Mouse (Mus musculus) midbrain, embryonic 13.5 days (tissue): ENCODE measurements around the gene Wdr82. TPM values are rescaled to one million over a fixed set of nuclear protein-coding genes. Genes with fewer than 3 reads are reported as not detected.
A peak's percentile ranks its signal among the peaks of the same experiment; 100 is the strongest.

Experiments used
- ATAC-seq: fragments of 200-750 bp; cut with Nextera tagmentation; 2 replicates; pipeline ENCODE4 v1.8.0; 2017; ENCODE audit warnings: mild to moderate bottlenecking, moderate TSS enrichment, moderate library complexity
- H3K27ac ChIP-seq: fragments of 300-500 bp; sonication (generic); 2 replicates; pipeline ENCODE4 v1.5.1; 2015; ENCODE audit warnings: inconsistent platforms, mild to moderate bottlenecking, moderate library complexity
- H3K27me3 ChIP-seq: fragments of 300-500 bp; sonication (generic); 2 replicates; pipeline ENCODE4 v1.6.1; 2015; ENCODE audit warnings: mild to moderate bottlenecking, inconsistent platforms
- H3K36me3 ChIP-seq: fragments of 300-500 bp; sonication (generic); 2 replicates; pipeline ENCODE4 v1.6.1; 2015; ENCODE audit warnings: mild to moderate bottlenecking, inconsistent platforms
- H3K4me1 ChIP-seq: fragments of 300-500 bp; sonication (generic); replicated peaks from 2 replicates; pipeline ENCODE4 v1.6.1; 2015; ENCODE audit warnings: inconsistent platforms
- H3K4me2 ChIP-seq: fragments of 300-500 bp; sonication (generic); replicated peaks from 2 replicates; pipeline ENCODE4 v1.6.1; 2015; ENCODE audit warnings: moderate library complexity, mild to moderate bottlenecking, inconsistent platforms
- H3K4me3 ChIP-seq: fragments of 300-500 bp; sonication (generic); replicated peaks from 2 replicates; pipeline ENCODE4 v1.5.1; 2015; ENCODE audit warnings: mild to moderate bottlenecking, inconsistent platforms
- H3K9ac ChIP-seq: fragments of 300-500 bp; sonication (generic); replicated peaks from 2 replicates; pipeline ENCODE4 v1.6.1; 2015; ENCODE audit warnings: mild to moderate bottlenecking, inconsistent platforms
- H3K9me3 ChIP-seq: fragments of 300-500 bp; sonication (generic); 2 replicates; pipeline ENCODE4 v1.6.1; 2016; ENCODE audit warnings: mild to moderate bottlenecking, inconsistent platforms
- WGBS: fragments of 180-500 bp; shearing (Covaris S2); methylation state at CpG from one replicate; pipeline ENCODE4 v1.1.7; 2015; 5-methylcytosine and 5-hydroxymethylcytosine counted together
- polyA plus RNA-seq: library from polyadenylated mRNA; unstranded; fragments of >200 nt; fragmentation: Nextera tagmentation; extraction: Ambion mirVana; gene quantifications from 2 replicates; pipeline ENCODE4 v1.2.1, GENCODE M21; 2015

Wdr82 gene
- polyA plus RNA-seq, result 36.0 and 42.5 TPM in 2 replicates

DNA sequence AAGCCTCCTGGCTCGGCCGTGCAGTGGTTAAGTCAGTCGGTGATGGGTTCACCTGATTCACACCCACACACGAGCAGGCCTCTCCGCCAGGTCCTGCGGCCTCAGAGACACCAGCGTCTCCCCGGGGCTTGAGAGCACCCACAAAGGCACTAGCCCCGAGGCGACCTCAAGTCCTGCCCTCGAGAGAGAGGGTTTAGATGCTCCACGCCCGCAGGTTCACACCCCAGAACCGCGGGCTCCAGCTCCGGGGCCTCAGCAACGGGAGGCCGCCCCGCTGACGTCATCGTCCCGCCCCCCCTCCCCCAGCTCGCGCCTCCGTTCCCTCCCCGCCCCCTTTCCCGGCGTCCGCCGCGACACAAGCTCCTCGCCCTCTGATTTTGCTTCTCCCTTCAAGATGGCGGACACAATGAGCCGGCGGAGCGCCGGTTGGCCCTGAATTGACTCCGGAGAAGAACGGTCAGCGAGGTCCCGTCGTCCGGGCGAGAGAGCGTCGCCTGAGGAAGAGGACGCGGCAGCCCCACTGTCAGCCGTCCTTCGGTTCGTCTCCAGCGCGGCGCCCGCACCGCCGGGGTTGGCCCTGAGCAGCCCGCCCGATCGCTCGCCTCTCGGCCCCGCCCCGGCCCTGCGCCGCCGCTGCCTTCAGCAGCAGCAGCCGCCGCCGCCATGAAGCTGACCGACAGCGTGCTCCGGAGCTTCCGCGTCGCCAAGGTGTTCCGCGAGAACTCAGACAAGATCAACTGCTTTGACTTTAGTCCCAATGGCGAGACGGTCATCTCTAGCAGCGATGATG, at the start of gene Wdr82:
Gene Wdr82 (plus strand): TSS at position 373 of the 790 bp plus-strand sequence.
- ATAC-seq, result peak; percentile 92
- Histone ChIP-seq H3K27ac (peak within 1 kb of the TSS; percentile 98), H3K9me3 (no peaks in the 10 kb centered on the region), H3K9ac (peak within 1 kb of the TSS; percentile 95), H3K4me2 (peak within 1 kb of the TSS; percentile 92), H3K27me3 (0 out of 2 replicates have a peak, but pooled peaks cover 3% of the 10 kb centered on the region), H3K4me3 (peak within 1 kb of the TSS; percentile 98), H3K36me3 (no peaks in the 10 kb centered on the region), H3K4me1 (peaks cover 44% of the 10 kb centered on the region)
- under 1% methylated on average over 76 of the region's 81 CpGs for WGBS

GRCm38 (mm10) chr9:106123599-106123998, 47.1 kb upstream of the Wdr82 start:
- Histone ChIP-seq H3K4me2 (no peak overlapping the region), H3K27me3 (no peaks in the 10 kb centered on the region), H3K9me3 (no peaks in the 10 kb centered on the region), H3K9ac (no peak overlapping the region), H3K4me3 (no peak overlapping the region), H3K36me3 (no peaks in the 10 kb centered on the region), H3K27ac (no peak overlapping the region), H3K4me1 (peaks cover 37% of the 10 kb centered on the region)
- WGBS, result 48% methylated on average over 4 of the region's 4 CpGs
- ATAC-seq, result no peak

- no peaks in the 10 kb centered on the region for H3K36me3 ChIP-seq
- peak; percentile 98 for ATAC-seq
- H3K4me2 ChIP-seq, result 0 out of 2 replicates have a peak overlapping the region, but pooled peaks have one; percentile 1
- H3K9me3 ChIP-seq, result no peaks in the 10 kb centered on the region
- H3K4me1 ChIP-seq, result peaks cover 32% of the 10 kb centered on the region
- no peak overlapping the region; the same call in 1 of the 2 replicates for H3K9ac ChIP-seq
- peak overlapping the region; percentile 92 for H3K27ac ChIP-seq
- 3% methylated on average over 2 of the region's 2 CpGs for WGBS
- H3K4me3 ChIP-seq, result no peak overlapping the region
- no peaks in the 10 kb centered on the region for H3K27me3 ChIP-seq
These were observed 43.9 kb upstream of the Wdr82 start for GRCm38 (mm10) chr9:106126786-106127251.

DNA sequence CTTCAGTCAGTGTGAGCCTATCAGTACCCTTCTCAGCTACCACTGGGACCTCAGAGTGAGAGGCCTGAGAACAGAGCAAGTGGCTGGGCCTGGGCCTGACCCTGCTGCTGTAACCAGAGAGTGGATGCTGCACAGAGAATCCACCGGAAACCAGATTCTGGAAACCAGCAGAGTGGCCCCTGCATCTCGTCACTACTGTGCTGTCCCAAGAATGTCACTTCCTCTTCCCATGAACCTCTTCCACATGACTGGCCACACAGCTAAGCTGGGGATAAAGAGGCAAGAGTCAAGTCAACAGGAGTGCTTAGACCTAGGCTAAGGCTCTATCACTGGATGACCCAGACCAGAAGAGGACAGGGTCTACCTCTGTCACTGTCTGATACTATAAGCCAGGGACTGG, 41.7 kb upstream of the Wdr82 start:
- Histone ChIP-seq H3K9me3 (no peaks in the 10 kb centered on the region), H3K27me3 (no peaks in the 10 kb centered on the region)
- no peak for ATAC-seq

DNA sequence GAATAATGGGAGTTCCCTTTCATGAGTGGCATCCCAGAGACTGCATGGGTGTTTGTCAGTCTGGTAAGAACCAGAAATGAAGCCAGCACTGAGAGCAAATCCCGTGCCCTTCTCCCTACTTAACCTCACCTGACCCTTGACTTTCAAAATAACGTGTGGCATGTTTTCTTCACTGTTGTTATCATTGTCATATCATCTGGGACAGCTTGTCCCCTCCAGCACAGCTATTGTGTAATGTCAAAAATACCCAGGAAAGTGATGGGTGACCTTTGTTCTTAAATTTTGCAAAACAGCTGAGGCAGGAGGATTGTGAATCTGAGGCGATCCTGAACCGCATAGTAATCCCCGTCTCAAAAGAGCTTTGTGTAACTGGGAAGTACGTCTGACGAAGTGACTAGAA, 40.5 kb upstream of the Wdr82 start:
- ATAC-seq, result no peak
- Histone ChIP-seq H3K27ac (no peak overlapping the region), H3K4me1 (peaks cover 32% of the 10 kb centered on the region), H3K9me3 (no peaks in the 10 kb centered on the region), H3K9ac (no peak overlapping the region), H3K36me3 (no peaks in the 10 kb centered on the region), H3K4me2 (no peak overlapping the region), H3K4me3 (no peak overlapping the region), H3K27me3 (no peaks in the 10 kb centered on the region)
- 82% methylated on average over 7 of the region's 7 CpGs for WGBS

More for the DNA sequence above, 41.7 kb upstream of the Wdr82 start:
- no peaks in the 10 kb centered on the region for H3K36me3 ChIP-seq
- no peak overlapping the region for H3K4me3 ChIP-seq
- WGBS, result 82% methylated on average over 2 of the region's 2 CpGs
- no peak overlapping the region for H3K9ac ChIP-seq
- peak overlapping the region; percentile 92; the same call in 1 of the 2 replicates for H3K27ac ChIP-seq
- peaks cover 32% of the 10 kb centered on the region for H3K4me1 ChIP-seq
- no peak overlapping the region for H3K4me2 ChIP-seq

GRCm38 (mm10) chr9:106137671-106138216, 33.0 kb upstream of the Wdr82 start:
- no peak overlapping the region for H3K4me2 ChIP-seq
- 39% methylated on average over 10 of the region's 10 CpGs for WGBS

GRCm38 (mm10) chr9:106139763-106140162, 31.0 kb upstream of the Wdr82 start:
- Histone ChIP-seq H3K27ac (0 out of 2 replicates have a peak overlapping the region, but pooled peaks have one; percentile 17), H3K27me3 (no peaks in the 10 kb centered on the region), H3K4me2 (no peak overlapping the region), H3K9me3 (no peaks in the 10 kb centered on the region), H3K4me3 (no peak overlapping the region), H3K9ac (no peak overlapping the region), H3K36me3 (no peaks in the 10 kb centered on the region), H3K4me1 (peaks cover 23% of the 10 kb centered on the region)
- 54% methylated on average over 10 of the region's 10 CpGs for WGBS
- ATAC-seq, result peak; percentile 54

More at GRCm38 (mm10) chr9:106137671-106138216, 33.0 kb upstream of the Wdr82 start:
- no peak for ATAC-seq
- H3K27me3 ChIP-seq, result no peaks in the 10 kb centered on the region
- H3K9ac ChIP-seq, result no peak overlapping the region
- H3K36me3 ChIP-seq, result no peaks in the 10 kb centered on the region
- H3K9me3 ChIP-seq, result no peaks in the 10 kb centered on the region
- peaks cover 23% of the 10 kb centered on the region for H3K4me1 ChIP-seq
- no peak overlapping the region for H3K27ac ChIP-seq
- H3K4me3 ChIP-seq, result no peak overlapping the region

GRCm38 (mm10) chr9:106141955-106142354, 28.8 kb upstream of the Wdr82 start:
- no peaks in the 10 kb centered on the region for H3K9me3 ChIP-seq
- no peak overlapping the region for H3K4me3 ChIP-seq
- peak overlapping the region; percentile 10 for H3K27ac ChIP-seq
- H3K36me3 ChIP-seq, result no peaks in the 10 kb centered on the region
- 61% methylated on average over 12 of the region's 12 CpGs for WGBS
- no peak overlapping the region for H3K9ac ChIP-seq
- no peaks in the 10 kb centered on the region for H3K27me3 ChIP-seq
- H3K4me1 ChIP-seq, result peaks cover 27% of the 10 kb centered on the region
- H3K4me2 ChIP-seq, result no peak overlapping the region
- 0 out of 2 replicates have a peak, but pooled peaks have one; percentile 18 for ATAC-seq

- no peaks in the 10 kb centered on the region for H3K27me3 ChIP-seq
- H3K4me3 ChIP-seq, result no peak overlapping the region
- H3K4me2 ChIP-seq, result no peak overlapping the region
- H3K36me3 ChIP-seq, result no peaks in the 10 kb centered on the region
- peaks cover 37% of the 10 kb centered on the region for H3K4me1 ChIP-seq
- 83% methylated on average over 7 of the region's 7 CpGs for WGBS
- H3K27ac ChIP-seq, result no peak overlapping the region
- ATAC-seq, result no peak
- H3K9me3 ChIP-seq, result no peaks in the 10 kb centered on the region
- no peak overlapping the region for H3K9ac ChIP-seq
These were observed 26.6 kb upstream of the Wdr82 start for GRCm38 (mm10) chr9:106144176-106144575.

DNA sequence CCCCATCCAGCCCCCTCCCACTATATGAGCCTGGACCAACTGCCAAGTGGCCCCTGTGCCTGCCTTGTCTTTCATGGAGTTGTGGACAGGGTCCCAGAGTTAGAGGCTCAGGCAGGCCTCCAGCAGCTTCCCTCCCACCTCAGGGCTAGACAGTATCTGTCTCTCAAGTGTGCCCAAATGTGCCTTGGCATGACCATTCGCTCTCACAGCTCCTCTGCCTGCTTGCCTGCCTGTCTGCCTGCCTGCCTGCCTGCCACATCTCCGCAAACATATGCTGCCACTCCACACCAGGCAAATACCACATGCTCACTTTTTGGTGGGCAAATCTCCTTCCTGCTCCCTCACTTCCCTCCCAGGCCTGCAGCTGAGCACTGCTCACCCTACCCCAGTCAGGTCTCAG, 25.1 kb upstream of the Wdr82 start:
- no peak overlapping the region for H3K4me2 ChIP-seq
- no peaks in the 10 kb centered on the region for H3K27me3 ChIP-seq
- H3K4me1 ChIP-seq, result peaks cover 36% of the 10 kb centered on the region
- no peaks in the 10 kb centered on the region for H3K9me3 ChIP-seq
- no peak overlapping the region for H3K4me3 ChIP-seq
- no peak for ATAC-seq
- H3K9ac ChIP-seq, result no peak overlapping the region
- H3K27ac ChIP-seq, result no peak overlapping the region
- 85% methylated on average over 2 of the region's 2 CpGs for WGBS
- H3K36me3 ChIP-seq, result peaks cover 5% of the 10 kb centered on the region; the same call in 1 of the 2 replicates

GRCm38 (mm10) chr9:106147281-106147680, 23.4 kb upstream of the Wdr82 start:
- Histone ChIP-seq H3K9me3 (no peaks in the 10 kb centered on the region), H3K4me3 (peak overlapping the region; percentile 71), H3K36me3 (peaks cover 18% of the 10 kb centered on the region), H3K9ac (peak overlapping the region; percentile 97), H3K4me2 (peak overlapping the region; percentile 96), H3K4me1 (peaks cover 41% of the 10 kb centered on the region), H3K27me3 (no peaks in the 10 kb centered on the region), H3K27ac (peak overlapping the region; percentile 98)
- no peak for ATAC-seq
- WGBS, result 35% methylated on average over 5 of the region's 5 CpGs

DNA sequence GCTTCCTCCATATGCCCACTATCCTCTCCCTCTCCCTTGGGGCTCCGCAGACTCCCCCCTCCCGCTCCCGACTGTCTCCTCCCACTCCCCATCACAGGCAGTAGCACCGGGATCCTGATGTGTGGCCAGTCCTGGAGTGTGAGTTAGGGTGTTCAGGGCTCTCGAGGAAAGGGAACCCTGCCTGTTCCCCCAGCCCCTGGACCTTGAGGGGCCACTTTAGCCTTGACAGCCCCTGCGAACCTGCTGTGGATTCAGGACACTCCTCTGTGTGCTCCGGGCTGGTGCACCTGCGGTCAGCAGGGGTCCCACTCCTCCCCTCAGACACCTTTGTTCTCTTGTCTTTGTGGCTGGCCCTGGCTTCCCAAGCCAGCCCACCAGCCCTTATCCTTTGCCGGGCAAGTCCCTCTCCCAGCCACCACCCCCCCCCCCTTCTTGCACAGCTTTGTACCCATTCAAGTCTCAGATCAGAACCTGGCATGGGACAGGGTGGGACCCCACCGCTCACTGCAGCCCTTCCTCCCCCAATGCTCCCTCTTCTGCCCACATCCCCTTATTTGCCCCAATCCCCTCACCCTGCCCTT, 22.8 kb upstream of the Wdr82 start:
- Histone ChIP-seq H3K9me3 (no peaks in the 10 kb centered on the region), H3K4me1 (peaks cover 43% of the 10 kb centered on the region), H3K36me3 (peaks cover 24% of the 10 kb centered on the region), H3K27me3 (no peaks in the 10 kb centered on the region), H3K4me2 (peak overlapping the region; percentile 96), H3K27ac (peak overlapping the region; percentile 98), H3K4me3 (peak overlapping the region; percentile 71), H3K9ac (peak overlapping the region; percentile 97)
- ATAC-seq, result peak; percentile 81
- 1% methylated on average over 10 of the region's 10 CpGs for WGBS
